In genomic region chr1:70911235-70911634, GRCm38 (mm10) we compare ENCODE assay signal across 13 mouse cellular contexts.
"Had no signal": no experiment of that assay in that cellular context is flagged by ENCODE, and none has a peak within 500 bp of the region (broad histone marks: within the 10 kb centered on the region; RNA-seq: fewer than 3 reads in every experiment).

No protein-coding gene starts in this region.

- H3K4me2 ChIP-seq: intestine, embryonic 15.5 days; limb, embryonic 15.5 days; liver, embryonic 12.5 days; lung, embryonic 14.5 days; midbrain, embryonic 11.5 days; midbrain, embryonic 15.5 days; neural tube, embryonic 13.5 days had no signal

- H3K27ac ChIP-seq: intestine, embryonic 15.5 days; left cerebral cortex, adult 2 months; limb, embryonic 15.5 days; liver, embryonic 12.5 days; midbrain, embryonic 15.5 days; neural tube, embryonic 13.5 days; stomach, postnatal 0 days had no signal

- ATAC-seq: intestine, embryonic 15.5 days; liver, embryonic 12.5 days; midbrain, embryonic 15.5 days had no signal

- H3K9ac ChIP-seq: intestine, embryonic 15.5 days; limb, embryonic 15.5 days; liver, embryonic 12.5 days; lung, embryonic 14.5 days; midbrain, embryonic 15.5 days; neural tube, embryonic 13.5 days had no signal

- H3K4me1 ChIP-seq: intestine, embryonic 15.5 days; limb, embryonic 15.5 days; midbrain, embryonic 15.5 days; neural tube, embryonic 13.5 days had no signal

- H3K27me3 ChIP-seq: intestine, embryonic 15.5 days; limb, embryonic 15.5 days; liver, embryonic 12.5 days; midbrain, embryonic 15.5 days; neural tube, embryonic 13.5 days had no signal

- H3K4me3 ChIP-seq: intestine, embryonic 15.5 days; left cerebral cortex, adult 2 months; limb, embryonic 15.5 days; liver, embryonic 12.5 days; midbrain, embryonic 15.5 days; neural tube, embryonic 13.5 days had no signal

- H3K36me3 ChIP-seq: intestine, embryonic 15.5 days; limb, embryonic 15.5 days; liver, embryonic 12.5 days; midbrain, embryonic 15.5 days; neural tube, embryonic 13.5 days had no signal

- H3K9me3 ChIP-seq: intestine, embryonic 15.5 days; limb, embryonic 15.5 days; liver, embryonic 12.5 days; midbrain, embryonic 15.5 days; neural tube, embryonic 13.5 days had no signal

- DNase-seq: kidney, postnatal 10 days; lung, embryonic 14.5 days; lung, postnatal 10 days; lung, postnatal 4 days; thymus, postnatal 4 days had no signal
